Mouse (Mus musculus) adrenal gland, postnatal 25 days (tissue): Measurements from ENCODE around the gene Usp12. TPM values are rescaled to one million over a fixed set of nuclear protein-coding genes. Genes with fewer than 3 reads are reported as not detected.

ENCODE experiments used
- DNase-seq: peaks from one replicate; pipeline ENCODE4 v3.0.0; 2021; ENCODE audit warnings: mixed read lengths
- total RNA-seq: library from RNA; stranded (reverse); gene quantifications from 2 replicates; pipeline ENCODE4 v1.2.3, GENCODE M21; 2021

Usp12 gene
- total RNA-seq, 1 experiment from 2014 or later: 29.6 TPM

DNA sequence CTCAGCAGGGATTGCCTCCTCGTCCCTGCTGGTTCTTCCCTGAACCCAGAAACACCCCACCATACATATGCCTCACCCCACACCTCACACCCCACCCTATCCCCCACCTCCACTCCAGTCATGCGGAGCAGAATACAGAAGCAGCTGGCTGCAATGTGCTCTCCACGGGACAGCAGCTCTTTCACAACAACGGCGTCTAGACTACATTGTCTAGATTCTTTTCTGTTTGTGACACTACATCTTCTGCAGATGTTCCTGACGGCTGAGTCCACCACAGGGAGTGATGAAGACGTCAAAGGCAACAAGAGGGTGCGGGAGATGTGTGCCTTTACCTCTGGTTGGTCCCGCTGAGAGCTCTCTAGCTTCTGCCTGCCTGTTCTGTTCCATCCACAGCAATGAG is 3.2 kb upstream of the Usp12 start:
- DNase-seq: no peak

DNA sequence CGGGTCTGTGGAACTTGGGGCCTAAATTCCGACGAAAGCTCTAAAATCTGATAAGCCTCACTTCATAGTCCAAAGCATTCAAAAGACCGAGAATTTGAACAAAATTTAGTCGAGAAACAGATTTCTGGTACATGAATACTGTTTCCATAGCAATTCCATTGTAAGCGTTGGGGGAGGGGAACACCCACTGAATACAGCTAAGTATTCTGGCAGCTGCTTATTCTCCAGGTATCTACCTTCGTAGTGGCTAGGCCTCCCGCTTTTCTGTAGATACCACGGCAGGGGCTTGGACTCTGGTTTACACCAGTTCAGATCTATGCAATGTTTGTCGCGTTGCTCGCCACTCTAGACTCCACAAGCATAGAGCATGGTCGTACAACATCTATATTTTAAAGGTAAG is 922 bp upstream of the Usp12 start:
- no peak for DNase-seq

DNA sequence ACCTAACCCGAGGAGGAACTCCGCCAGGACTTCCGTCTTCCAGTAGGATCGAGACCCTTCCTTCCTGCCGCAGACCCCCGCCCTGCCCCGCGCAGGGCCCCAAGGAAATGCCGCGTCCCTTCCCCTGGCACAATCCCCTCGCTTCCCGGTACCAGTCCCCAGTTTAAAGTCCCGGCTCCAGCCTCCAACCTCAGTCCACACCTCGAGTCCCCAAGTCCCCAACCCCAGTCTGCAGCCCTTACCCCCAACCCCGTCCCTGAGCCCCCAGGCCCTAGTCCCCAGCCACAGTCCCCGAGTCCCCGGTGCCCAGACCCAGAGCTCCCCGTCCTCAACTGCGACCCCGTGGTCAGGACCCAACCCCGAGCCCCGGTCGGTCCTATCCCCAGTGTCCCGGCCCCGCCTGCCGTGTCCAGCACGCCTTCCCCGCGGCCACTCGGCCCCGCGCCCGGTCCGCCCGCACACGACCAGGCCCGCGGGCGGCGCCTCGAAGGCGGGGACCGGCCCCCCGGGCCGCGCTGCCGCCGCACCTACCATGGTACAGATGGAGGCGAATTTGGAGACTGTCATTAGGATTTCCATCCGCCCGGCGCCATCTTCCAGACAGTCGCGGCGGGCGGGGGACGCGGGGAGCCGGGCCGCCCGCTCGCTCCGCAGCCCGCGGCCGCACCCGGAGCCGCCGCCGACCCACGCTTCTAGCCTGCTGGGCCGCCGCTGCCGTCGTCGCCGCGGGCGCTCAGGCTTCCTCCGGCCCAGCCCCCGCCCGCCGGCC is 538 bp downstream of the Usp12 start:
- no peak for DNase-seq

DNA sequence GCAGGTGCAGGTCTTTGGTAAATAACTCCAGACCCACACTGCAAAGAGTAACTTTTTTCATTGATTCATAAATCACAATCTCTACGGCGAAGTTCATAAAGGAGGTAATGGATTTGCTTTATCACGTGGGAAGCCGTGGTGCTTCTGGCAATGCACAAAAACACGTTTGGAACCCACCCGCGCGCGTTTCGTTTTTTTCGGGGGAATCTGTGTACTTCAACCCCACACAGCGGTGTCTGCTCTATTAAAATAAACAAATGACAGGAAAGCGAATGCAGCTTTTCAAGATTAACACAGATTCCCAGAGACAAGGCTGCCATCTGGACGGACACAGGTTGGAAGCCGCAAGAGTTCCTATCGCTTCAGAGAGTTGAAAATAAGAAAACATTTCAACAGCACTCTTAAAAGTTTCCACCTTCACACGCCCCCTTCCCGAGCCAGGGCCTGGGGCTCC is 1.1 kb downstream of the Usp12 start:
- DNase-seq: no peak

DNA sequence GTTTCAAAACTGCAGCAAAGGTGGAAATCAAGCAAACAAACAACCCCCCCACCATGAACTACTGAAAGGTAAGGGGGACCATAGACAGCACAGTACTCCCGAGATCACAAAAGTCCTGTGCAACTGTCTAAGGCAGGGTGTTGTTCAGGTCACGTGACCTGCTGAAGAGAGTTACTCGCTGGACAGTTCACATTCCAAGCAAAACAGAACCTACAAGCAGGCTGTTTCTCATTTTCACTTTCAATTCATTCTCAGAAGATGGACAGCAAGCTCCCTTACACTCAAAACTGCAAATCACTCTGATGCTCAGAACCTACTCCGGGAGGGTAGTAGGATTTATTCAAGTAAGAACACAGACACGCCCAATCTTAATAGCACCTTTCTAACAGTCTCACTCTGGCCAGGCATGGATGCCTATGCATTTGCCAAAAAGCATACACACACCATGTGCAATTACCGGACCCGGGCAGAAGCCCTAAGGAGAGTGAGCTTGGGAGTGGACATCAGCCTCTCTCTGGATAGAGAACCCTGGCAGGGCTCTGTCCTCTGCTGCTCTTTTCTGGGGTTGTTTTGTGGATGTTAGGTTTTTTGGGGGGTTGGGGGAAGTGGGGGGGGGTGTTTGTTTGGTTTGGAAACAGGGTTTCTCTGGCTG is 2.5 kb downstream of the Usp12 start:
- no peak for DNase-seq

DNA sequence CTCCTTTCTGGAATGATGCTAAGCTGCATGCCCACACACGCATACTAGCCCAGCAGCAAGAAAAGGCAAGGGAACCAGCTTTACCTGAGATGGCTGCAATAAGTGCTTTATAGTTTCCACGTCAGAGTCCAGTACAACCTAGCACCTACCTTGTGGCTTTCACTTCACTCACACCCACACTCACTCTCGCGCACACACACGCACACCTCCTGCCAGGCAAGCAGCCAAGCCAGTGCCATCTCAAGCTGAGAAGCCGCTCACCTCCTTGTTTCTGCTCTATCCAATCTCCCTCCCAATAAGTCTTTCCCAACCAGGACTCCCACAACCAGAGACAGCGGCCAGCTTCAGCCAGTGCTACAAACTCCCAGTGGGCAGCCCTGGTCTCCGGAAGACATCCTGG is 3.9 kb downstream of the Usp12 start:
- no peak for DNase-seq

DNA sequence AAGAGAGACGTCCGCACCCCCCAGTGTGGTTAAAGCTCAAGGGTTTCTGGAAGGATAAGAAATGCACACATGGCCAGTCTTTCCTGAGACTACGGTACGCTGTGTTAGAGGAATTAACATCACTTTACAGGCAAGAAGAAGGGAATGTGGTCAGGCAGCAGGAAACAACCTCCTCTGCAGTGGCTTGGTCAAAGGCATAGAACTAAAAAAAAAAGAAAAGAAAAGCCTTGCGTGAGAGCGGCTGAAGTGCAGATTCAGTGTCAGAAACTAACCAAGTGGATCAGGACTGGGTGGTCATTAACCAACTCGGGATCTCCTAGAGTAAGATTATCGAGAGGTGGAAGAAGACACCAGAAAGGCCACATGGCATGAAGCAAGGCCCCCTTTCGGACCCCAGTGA is 5.4 kb downstream of the Usp12 start:
- DNase-seq: no peak

DNA sequence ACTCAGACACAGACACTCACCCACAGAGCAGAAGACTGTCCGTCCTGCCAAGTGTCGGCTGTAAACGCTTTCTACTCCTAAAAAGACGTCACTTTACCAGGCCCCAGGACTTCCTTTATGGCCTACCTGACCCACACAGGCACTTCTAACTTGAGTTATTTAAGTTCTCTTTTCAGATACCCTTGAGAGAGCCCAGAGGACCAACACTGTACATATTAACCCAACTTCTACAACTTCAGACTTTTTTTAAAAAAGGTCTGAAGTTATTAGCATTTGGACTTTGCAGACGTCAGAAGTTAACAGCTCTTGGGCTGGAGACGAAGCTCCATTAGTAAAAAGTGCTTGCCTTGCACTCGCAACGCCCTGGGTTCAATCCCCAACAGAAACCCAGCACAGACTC is 8.7 kb downstream of the Usp12 start:
- DNase-seq: no peak

DNA sequence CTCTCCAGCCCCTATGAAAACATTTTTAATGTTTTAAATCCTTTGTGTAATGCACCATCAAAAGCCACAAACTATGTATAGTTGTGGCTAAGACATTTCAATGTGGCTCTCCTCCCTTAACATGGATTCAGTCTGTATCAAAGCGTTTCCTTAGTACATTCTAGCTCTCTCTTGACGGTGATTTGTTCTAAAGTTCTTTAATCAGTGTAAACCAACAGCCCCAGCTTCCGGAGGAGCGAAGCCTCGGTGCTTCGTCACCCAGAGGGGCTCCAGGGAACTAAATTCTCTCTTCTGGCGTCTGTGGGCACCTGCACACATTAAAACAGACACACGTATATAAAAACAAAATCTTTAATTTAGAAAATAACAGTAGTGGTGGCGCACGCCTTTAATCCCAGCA is 10.9 kb downstream of the Usp12 start:
- DNase-seq: no peak

DNA sequence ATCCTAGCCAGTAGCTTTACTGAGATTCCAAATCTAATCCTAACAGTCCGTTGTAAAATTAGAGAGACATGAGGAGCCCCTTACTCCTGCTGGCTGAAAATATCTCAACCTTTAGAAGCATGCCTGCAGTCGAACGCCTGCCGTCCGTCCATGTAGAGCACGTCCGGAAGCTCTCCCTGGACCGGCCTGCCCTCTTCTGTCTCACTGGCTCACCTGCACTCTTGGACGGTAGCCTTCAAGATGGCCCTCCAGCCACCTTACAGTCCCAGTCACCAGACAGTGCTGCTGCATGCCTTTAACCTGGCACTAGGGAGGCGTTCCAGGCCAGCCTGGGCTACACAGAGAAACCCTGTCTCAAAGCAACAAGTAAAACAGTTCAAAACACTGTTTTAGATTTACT is 11.5 kb downstream of the Usp12 start:
- no peak for DNase-seq

DNA sequence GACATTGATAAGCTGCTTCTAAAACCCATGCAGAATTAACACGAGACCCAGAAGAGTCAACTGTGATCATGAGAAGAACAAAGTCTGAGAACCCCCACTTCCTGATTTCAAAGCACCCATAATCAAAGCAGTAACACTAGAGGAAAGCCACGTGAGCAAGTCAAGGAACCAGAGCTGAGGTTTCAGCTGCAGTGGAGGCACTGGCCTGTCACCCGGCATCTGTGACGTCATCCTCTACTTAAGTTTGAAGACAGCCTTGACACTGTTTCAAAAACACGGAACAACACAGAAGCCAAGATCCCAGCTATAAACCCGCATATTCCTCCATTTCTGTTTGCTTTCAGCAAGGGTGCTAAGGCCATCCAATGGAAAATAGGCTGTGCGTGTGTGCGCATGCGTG is 13.1 kb downstream of the Usp12 start:
- no peak for DNase-seq

DNA sequence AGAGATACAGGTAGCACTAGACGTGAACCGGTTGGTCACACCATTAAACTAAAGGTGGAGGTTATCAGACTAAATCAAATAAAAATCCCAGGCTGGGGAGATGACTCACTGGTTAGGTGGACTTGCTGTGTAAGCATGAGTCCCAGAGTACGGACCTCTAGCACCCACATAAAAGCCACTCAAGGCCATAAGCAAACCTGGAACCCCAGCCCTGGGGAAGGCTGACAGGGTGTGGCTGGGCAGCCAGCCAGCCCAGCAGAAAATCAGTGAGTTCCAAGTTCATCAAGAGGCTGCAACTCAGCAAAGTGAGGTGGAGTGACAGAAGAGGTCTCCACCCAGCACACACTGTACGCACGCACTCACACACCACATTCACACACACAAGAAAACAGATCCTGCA is 14.9 kb downstream of the Usp12 start:
- DNase-seq: peak; percentile 11

DNA sequence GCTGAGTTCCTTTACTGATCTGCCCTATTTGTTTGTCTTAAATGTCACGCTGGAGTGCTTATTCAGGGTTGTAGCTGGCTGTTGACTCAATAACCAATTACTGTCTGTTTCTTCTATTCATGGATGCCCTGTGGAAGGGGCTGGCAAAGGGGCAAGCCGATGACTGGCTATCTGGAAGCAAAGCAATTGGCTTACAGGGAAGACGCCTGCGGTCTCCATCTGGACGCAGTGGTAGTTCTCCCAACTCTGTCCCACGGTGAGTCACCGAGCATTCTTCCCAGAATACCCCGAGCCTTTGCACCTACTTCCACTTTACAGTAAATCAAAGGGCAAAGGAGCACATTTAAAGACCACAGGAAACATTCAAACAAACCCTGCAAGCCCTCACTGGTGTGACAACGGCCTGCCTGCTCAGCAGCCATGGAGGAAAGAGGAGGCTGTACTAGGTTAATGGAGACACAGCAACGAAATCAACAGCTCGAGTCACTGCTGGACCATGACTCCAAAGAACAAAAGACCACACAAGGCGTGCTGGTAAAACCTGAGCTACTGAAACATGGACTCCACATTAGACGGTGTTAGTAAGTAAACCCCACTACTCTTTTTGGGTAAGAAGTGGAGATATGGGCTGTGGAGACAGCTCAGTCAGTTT is 17.7 kb downstream of the Usp12 start:
- peak; percentile 13 for DNase-seq

DNA sequence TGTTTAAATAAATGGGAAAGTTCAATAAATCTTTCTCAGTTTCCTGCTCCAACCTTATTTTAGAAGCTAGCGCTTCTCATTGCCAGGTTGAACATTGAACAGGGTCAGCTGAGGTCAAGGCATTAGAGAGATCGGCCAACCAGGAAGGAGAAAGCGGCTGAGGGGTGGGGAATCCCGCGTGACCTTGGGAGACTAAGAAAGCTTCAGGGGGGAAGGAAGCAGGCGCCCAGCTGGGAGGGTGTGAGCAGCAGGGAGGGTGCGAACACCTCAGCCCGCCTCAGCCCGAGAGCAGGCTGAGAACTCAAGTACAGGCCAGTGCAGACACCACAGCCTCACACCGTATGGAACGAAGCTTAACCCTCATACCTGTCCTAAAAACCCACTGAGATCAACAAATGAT is 22.8 kb downstream of the Usp12 start:
- peak; percentile 61 for DNase-seq

DNA sequence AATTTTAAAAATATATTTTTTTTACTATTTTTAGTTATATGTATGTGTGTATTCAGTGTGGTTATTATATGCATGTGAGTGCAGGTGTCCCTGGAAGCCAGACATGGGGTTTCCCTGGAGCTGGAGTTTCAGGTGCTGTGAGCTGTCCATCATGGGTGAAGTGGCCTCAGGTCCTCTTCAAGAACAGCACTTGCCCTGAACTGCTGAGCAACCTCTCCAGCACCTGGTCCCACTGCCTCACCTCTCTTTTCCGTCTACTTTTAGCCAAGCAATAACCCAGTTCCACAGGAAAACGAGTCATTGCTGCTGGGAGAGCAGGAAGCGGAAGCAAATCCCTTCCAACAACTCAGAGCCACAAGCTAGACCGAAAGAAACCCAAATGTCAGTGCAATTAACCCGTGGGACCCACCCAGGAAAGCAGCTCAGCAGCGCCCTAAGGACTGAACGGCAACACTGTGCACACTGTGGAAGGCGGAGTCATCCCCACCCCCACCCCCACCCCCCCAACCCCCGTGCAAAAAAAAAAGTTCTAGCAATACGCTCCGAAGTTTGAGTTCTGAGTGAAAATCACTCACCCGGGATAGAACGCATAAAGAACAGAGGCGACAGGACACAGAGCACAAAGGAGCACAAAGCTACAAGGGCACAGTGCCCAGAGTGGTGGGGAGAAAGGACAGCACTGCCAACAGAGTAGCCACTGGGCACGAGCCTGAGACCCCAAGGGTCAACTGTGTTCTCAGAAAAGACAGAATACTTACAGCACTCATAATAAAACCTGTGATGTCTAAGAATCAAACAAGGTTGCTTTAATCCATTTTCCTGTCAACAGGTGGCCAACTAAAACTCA is 24.6 kb downstream of the Usp12 start:
- DNase-seq: no peak

DNA sequence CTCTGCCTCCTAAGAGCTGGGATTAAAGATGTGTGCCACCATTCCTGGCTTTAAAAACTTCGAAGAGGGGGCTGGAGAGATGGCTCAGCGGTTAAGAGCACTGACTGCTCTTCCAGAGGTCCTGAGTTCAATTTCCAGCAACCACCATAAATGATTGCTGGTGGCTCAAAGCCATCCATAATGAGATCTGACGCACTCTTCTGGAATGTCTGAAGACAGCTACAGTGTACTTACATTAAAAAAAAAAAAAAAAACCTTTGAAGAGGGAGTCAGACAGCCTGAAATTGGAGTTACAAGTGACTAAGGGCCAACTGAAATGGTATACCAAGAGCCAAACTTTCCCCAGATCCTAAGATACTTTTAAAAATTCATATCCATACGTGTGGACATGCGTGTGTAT is 29.0 kb downstream of the Usp12 start:
- DNase-seq: no peak

DNA sequence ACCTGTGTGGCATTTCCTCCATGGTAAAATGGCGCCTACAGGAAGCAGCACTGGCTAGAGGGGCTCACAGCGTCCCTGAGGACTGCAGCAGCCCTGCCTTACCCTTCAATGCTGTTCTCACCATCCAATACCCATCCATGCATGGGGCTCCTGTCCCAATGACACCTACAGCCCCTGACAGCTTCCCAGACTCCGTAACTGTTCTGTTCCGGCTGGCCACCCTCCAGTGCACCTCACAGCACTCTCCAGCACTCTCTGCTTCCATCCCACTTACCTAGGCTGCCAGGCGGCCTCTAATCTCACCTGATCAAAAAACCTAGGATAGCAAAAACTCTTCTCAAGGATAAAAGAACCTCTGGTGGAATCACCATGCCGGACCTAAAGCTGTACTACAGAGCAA is 35.6 kb downstream of the Usp12 start:
- DNase-seq: no peak

DNA sequence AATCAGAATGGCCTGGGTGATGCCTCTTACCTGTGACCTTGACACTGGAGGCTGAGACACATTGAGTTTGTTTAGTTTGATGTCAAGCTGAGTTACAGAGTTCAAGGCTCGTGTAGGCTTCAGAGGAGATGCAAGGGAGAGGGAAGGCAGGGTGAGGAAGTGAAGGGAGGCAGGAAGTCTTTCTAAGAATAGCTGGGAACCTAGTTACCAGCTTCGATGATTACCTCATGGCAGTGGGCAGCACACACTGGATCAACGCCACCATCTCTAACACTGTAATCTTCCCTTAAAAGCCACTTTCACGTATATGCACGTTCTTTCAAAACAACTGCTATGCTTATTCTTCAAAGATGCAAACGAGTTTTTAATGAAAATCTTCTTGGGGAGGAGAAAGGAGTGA is 36.9 kb downstream of the Usp12 start:
- DNase-seq: no peak

DNA sequence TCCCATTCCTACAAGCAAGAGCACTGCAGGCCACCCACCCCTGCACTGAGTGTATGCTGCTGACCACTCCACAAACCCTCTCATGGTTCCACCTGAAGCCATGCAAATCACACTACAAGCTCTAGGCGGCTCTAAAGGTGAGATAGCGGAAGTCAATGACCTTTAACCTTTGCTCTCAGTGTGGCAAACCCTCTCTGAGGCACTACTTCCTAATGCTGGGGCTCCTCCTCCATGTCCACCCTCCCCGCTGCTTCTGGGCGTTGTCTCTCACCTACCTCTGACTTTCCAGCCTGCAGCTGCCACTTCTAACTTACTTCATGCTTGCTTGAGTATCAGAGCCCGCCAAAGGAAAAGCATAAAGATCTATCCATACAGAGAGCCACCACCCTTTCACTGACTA is 37.5 kb downstream of the Usp12 start:
- DNase-seq: no peak

DNA sequence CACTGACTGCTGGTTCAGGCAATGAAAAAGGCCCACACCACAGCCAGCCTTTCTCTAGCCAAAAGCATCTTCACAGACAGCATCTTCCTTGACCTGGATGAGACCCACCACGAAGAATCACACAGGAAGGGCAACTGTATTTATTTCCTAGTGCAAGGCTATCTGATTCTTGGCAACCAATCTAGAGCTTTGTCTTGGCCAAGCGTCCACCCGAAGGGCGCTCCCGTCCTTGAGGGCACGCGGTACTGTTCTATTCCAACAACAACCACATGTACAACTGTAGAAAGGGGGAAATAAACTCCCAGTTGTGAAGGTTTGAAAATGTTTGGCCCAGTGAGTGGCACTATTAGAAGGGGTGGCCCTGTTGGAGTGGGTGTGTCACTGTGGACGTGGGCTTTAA is 41.6 kb downstream of the Usp12 start:
- no peak for DNase-seq

DNA sequence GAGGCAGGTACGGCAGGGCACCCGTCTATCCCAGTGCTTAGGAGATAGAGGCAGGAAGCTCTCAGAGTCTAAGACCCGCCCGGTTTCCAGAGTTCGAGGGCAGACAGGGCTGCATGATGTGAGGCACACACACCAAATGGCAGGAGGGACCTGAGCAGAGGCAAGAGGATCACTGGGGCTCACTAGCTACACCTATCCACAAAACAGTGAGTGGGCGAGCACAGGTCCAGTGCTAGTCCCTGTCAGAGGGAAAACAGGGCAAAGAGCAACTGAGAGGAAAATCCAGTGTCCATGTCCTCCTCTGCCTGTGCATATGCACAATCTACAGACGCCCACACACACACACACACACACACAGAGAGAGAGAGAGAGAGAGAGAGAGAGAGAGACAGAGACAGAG is 43.8 kb downstream of the Usp12 start:
- DNase-seq: no peak

DNA sequence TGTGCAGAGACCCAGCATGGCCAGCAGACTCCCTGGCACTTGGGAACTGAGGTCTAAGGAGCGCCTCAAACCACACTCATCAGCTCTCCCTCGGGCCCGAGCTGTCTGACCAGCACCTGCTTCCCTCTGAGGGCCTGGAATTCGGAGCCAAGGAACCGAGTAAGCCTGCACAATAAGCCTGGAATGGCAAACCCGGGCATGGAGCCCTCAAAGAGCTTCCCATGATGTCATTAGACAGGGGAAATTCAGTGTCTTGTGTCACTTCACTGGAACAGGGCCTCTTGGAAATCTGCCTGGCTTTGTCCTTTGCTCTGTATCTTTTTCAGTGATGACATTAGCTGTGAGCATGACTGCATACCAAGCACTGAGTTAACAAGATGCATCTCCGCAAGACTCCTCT is 44.5 kb downstream of the Usp12 start:
- no peak for DNase-seq

DNA sequence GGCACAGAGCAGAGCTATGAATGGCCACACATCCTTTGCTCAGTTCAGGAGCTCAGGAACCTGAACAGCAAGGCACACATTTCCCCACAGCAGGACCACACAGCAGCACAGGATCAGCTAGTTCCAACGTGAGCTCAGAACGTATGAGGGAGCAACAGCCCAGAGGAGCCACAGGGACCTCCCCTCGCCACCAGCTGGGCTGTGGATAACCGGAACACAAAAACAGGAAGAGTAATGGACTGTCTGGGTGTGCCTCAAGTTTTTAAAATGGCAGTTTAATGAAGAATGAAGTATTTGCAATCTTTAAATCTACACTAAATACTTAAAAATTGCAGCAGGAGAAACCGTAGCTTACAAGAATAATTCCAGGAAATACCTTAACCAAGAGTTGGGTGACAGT is 44.9 kb downstream of the Usp12 start:
- DNase-seq: no peak
